Mouse (Mus musculus): Measurements from ENCODE around the gene Kctd12b.
"Not testable (repeated sequence)": the region's sequence is repeated elsewhere in the genome, so short reads cannot be mapped to it uniquely, and the experiment has no call there.

Gene Kctd12b

DNA sequence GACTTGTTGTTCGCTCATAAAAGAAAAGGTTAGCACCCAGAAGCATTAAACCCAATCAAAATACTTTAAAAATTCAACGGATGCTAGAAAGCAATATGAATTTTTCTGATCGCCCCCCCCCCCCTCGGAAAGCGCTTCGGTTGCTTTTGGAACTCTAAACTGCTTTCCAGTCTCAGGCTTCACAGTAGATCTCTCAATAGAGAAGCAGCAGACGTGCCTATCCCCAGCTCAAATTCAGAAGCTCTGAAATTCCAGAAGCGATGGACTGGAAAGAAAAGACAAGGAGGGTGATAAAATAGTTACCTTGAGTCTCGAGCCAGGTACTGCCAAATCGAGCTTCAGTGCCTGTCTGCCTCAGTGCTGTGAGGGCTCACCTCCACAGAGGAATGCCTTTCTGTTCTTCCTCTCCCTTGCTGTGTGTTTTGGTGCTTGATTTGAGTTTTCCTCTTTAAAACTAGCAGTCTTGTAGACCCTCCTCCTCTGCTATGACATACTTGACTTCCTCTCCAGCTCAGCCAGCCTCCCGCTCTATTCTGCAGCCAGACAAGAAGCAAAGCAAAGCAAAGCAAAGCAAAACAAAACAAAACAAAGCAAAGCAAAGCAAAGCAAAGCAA, at the start of gene Kctd12b:
TSS of gene Kctd12b (minus strand) at position 610 of the 614 bp plus-strand sequence.
- DNase-seq (ENCODE audit: low read depth, low spot score), result no peak

DNA sequence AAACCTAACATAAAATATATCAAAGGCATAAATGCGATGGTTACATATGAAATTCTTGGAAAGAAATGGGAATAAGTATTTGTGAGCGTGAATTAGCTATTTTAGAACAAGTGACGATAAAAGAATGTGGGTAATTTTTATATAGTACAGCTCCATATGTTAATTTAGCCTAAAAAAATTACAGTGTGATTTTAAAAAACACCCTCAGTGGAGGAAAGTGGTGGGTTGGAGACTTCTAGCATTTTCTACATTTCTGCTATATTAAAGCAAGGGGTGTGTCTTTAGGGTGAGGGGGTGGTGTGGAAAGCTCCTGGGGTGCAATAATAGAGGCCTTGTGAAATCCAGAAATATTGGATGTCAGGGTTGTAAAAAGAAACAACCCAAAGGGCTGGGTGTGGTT, 46.3 kb upstream of the Kctd12b start:
- no peak for DNase-seq (ENCODE audit: low read depth, low spot score)

DNA sequence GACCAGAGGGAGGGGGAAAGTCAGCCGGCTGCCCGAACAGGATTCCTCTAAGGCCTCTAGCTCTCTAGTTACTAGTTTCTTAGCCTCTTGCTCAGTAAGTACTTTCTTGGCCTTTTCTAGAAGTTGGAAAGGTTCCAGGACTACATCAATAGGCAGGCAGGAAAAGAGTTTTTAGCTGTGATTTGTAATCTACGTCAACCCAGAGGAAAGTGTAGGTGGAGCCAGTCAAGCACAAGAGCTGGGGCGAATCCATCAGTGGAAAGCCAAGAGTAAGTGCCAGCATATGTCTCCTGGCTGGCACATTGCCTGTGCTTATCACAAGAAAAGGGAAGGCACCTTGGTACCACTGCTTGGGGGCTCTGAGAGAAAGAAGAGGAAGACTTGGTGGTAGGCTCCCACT, 39.5 kb upstream of the Kctd12b start:
- DNase-seq (ENCODE audit: low read depth, low spot score), result no peak

DNA sequence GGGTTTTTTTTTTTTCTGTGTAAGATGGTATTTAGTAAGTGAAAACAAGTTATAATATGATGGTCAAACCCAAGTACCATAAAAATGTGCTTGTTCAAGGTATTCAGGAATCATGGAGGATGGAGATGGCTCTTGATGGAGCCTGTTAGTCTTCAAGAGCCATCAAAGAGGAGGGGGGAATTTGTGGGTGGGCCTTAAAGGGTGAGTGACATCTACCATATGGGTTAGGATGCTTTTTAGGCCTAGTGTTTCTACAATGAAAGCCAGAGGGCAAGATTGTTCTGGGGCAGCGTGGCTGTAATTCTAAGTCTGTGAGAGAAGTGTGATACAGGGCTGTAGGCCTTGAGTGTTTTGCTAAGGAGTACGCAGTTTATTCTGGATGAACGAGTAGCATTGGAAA, 28.2 kb upstream of the Kctd12b start:
- no peak for DNase-seq (ENCODE audit: low read depth, low spot score)

DNA sequence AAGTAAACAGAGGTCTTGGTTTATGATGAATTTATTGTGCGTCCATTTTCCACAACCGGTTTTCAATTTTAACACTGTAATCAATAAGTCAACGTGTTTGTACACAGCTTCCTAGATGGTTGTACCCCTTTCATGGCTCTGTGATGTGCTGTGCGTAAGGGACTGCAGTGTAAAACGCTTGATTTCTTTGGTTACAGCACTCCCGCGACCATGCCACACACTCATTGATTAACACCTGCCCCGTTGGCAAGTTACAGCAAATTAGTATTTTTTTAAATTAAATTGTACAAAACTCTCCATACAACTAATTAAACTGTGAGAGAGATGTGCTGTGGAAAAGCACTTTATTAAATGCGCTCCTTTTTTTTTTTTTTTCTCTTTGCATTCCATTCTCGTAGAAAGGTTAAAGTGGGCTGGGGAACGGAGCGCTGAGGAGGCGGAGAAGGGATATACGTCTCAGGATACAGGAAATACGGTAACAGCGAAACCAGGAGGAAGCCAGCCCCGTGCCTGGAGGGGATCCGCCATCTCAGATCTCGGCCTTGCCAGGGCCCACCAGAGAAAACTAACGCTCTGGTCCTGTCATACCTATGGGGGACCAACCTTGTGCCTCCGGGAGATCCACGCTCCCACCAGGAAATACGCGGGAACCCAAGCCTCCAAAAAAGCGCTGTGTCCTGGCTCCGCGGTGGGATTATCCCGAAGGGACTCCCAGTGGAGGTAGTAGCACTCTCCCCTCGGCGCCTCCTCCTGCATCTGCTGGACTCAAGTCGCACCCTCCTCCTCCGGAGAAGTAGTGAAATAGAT, 27.1 kb upstream of the Kctd12b start, which contains the start of gene Nbdy:
TSS of gene Nbdy (plus strand) at position 481 of the 807 bp plus-strand sequence.
- peak; percentile 13 for DNase-seq (ENCODE audit: low read depth, low spot score)

DNA sequence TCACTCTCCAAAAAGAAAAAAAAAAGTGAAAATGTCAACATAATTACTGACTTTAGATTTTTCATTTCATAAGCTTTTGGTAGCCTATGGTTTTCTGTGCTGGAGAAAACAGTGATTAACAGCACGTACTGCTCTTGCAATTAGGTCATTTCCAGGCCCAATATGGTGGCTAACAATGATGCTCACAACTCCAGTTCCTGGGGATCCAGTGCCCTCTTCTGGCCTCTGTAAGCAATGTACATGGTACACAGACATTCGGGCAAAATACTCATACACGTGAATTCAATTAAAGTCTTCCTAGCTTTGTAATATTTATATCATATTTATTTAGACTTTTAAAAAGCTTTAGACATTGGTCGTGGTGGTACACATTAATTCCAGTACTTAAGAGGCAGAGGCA, 23.4 kb upstream of the Kctd12b start:
- no peak for DNase-seq (ENCODE audit: low read depth, low spot score)

GRCm38 (mm10) chrX:153716716-153717115, 20.5 kb upstream of the Kctd12b start:
- no peak for DNase-seq (ENCODE audit: low read depth, low spot score)

DNA sequence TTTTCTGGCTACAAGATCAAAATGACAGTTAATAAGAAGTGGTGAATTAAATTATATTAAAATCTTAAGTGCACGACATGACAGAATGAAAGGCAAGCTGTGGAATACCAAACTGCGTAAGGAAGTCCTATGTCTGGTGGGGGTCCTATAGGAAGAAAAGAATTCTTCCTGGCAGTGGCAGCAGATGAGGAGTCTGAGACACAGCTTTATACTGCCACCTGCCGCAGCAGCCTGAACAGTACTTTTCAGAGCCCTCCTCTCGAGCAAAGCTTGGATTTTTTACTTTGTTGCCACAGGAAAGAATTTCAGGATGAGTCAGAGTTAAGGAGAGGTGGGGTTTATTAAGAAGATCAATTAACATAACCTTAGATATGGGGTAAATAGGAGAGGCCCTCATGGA, 11.5 kb upstream of the Kctd12b start:
- no peak for DNase-seq (ENCODE audit: low read depth, low spot score)

GRCm38 (mm10) chrX:153700463-153700862, 4.3 kb upstream of the Kctd12b start:
- no peak for DNase-seq (ENCODE audit: low read depth, low spot score)

DNA sequence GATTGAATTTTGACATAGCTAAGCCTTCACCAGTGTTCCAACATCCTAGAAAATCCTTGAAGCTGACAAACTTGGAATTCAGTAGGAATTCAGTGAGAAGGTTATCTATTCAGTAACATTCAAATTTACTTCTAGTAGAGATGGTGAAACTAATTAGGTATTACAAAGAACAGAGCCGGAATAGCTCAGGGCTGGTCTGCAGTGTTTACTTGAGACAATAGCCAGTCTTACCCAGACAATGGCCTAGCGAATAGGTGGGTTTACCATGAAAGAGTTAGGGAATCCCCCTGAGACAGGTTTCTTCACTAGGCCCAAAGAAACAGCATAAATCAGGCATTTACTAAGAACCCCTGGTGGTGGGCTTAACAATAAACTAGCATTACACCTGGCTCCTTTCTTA, 28.0 kb downstream of the Kctd12b start:
- DNase-seq (ENCODE audit: low read depth, low spot score), result not testable (repeated sequence)

DNA sequence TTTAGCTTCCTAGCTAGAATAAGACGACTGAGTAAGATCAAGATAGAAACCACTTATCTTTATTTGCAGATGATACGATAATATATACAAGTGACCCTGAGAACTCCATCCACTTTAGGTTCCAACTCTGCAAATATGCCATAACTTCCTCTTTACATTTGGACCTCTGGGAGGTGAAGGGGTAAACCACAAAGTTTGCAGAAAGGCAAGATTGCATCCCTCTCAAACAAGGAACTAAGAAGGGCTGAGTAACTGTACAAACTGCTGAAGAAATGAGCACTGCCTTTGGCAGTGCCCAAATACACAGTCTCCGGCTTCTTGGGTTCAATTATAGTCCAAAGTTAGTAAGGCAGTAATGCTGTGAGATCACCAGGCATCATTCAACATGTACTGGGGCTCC, 31.3 kb downstream of the Kctd12b start:
- DNase-seq (ENCODE audit: low read depth, low spot score), result no peak

GRCm38 (mm10) chrX:153656949-153657348, 39.2 kb downstream of the Kctd12b start:
- no peak for DNase-seq (ENCODE audit: low read depth, low spot score)

- DNase-seq (ENCODE audit: low read depth, low spot score), result no peak
Measured at GRCm38 (mm10) chrX:153640615-153641014, 55.6 kb downstream of the Kctd12b start.

DNA sequence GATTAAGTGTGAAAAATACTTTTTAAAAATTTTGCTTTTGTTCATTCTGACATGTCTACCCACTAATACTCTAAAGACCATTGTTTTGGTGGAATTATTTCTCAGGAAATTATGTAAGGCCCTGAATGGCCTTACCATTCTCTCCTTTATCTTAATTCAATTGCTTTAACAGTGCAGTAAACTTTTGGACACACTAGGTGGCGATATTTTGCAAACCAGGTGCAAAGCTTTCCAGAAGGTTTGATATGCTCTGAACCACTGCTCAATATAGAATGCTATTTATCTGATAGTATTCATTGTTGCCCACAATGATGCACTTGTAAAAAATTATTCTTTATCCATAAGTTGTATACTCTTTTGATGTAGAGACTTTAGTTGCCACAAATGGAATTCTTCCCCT, 59.9 kb downstream of the Kctd12b start:
- DNase-seq (ENCODE audit: low read depth, low spot score), result no peak
